Mouse (Mus musculus) kidney, embryonic 14.5 days (tissue): ENCODE results near the gene Hmga1. TPM values are rescaled to one million over a fixed set of nuclear protein-coding genes. Genes with fewer than 3 reads are reported as not detected.

Experiments used
- ATAC-seq: fragments of 200-750 bp; cut with Nextera tagmentation; 2 replicates; pipeline ENCODE4 v1.8.0; 2017; ENCODE audit warnings: moderate number of reproducible peaks, mild to moderate bottlenecking, moderate TSS enrichment, moderate library complexity; ENCODE audit not compliant: low FRiP score, low TSS enrichment
- H3K27ac ChIP-seq: fragments of 300-500 bp; sonication (generic); 2 replicates; pipeline ENCODE4 v1.5.1; 2014; ENCODE audit warnings: low read depth, mild to moderate bottlenecking, low read length, moderate library complexity, mixed read lengths
- H3K27me3 ChIP-seq: fragments of 300-500 bp; sonication (generic); 2 replicates; pipeline ENCODE4 v1.6.1; 2014; ENCODE audit warnings: mild to moderate bottlenecking, low read length; ENCODE audit not compliant: control insufficient read depth, insufficient read depth
- H3K36me3 ChIP-seq: fragments of 300-500 bp; sonication (generic); 2 replicates; pipeline ENCODE4 v1.6.1; 2014; ENCODE audit warnings: low read length, mixed read lengths; ENCODE audit not compliant: control insufficient read depth, insufficient read depth
- H3K4me1 ChIP-seq: fragments of 300-500 bp; sonication (generic); 2 replicates; pipeline ENCODE4 v1.6.1; 2014; ENCODE audit warnings: low read length, mixed read lengths; ENCODE audit not compliant: control insufficient read depth, insufficient read depth
- H3K4me2 ChIP-seq: fragments of 300-500 bp; sonication (generic); replicated peaks from 2 replicates; pipeline ENCODE4 v1.6.1; 2014; ENCODE audit warnings: low read depth, mild to moderate bottlenecking, low read length
- H3K4me3 ChIP-seq: fragments of 300-500 bp; sonication (generic); 2 replicates; pipeline ENCODE4 v1.5.1; 2014; ENCODE audit warnings: mild to moderate bottlenecking, low read length
- H3K9ac ChIP-seq: fragments of 300-500 bp; sonication (generic); 2 replicates; pipeline ENCODE4 v1.6.1; 2014; ENCODE audit warnings: low read depth, mild to moderate bottlenecking, low read length, moderate library complexity
- H3K9me3 ChIP-seq: fragments of 300-500 bp; sonication (generic); 2 replicates; pipeline ENCODE4 v1.6.1; 2016; ENCODE audit warnings: low read length; ENCODE audit not compliant: control insufficient read depth
- WGBS: fragments of 180-500 bp; shearing (Covaris S2); extraction: QIAGEN DNeasy Blood & Tissue Kit; methylation state at CpG from one replicate; pipeline ENCODE4 v1.1.7; 2014; 5-methylcytosine and 5-hydroxymethylcytosine counted together
- polyA plus RNA-seq: library from polyadenylated mRNA; unstranded; fragments of >200 nt; fragmentation: Nextera tagmentation; extraction: Ambion mirVana; gene quantifications from 2 replicates; pipeline ENCODE4 v1.2.1, GENCODE M21; 2014

Hmga1 gene
- polyA plus RNA-seq, 1 experiment from 2014 or later = 355 TPM

- 0 out of 2 replicates have a peak, but pooled peaks cover 6% of the 10 kb centered on the region for H3K4me1 ChIP-seq
- H3K27me3 ChIP-seq = no peaks in the 10 kb centered on the region
- peaks cover 3% of the 10 kb centered on the region; the same call in 1 of the 2 replicates for H3K36me3 ChIP-seq
- H3K9me3 ChIP-seq = no peaks in the 10 kb centered on the region
- H3K9ac ChIP-seq = no peak overlapping the region
- no peak overlapping the region for H3K4me3 ChIP-seq
- no peak overlapping the region for H3K27ac ChIP-seq
- no peak overlapping the region for H3K4me2 ChIP-seq
- WGBS = 81% methylated on average over 21 of the region's 21 CpGs
- ATAC-seq = no peak
Measured at GRCm38 (mm10) chr17:27603522-27604234, 47.4 kb downstream of the Hmga1 start.

GRCm38 (mm10) chr17:27609576-27609975 lies 53.3 kb downstream of the Hmga1 start:
- H3K27me3 ChIP-seq = no peaks in the 10 kb centered on the region
- no peak overlapping the region for H3K27ac ChIP-seq
- no peak overlapping the region for H3K9ac ChIP-seq
- no peaks in the 10 kb centered on the region for H3K9me3 ChIP-seq
- no peak overlapping the region for H3K4me2 ChIP-seq
- ATAC-seq = no peak
- H3K4me3 ChIP-seq = no peak overlapping the region
- 0 out of 2 replicates have a peak, but pooled peaks cover 3% of the 10 kb centered on the region for H3K36me3 ChIP-seq
- 87% methylated on average over 7 of the region's 7 CpGs for WGBS
- H3K4me1 ChIP-seq = peaks cover 10% of the 10 kb centered on the region; the same call in 1 of the 2 replicates

GRCm38 (mm10) chr17:27610679-27611518 lies 54.6 kb downstream of the Hmga1 start:
- Histone ChIP-seq H3K27me3 (no peaks in the 10 kb centered on the region), H3K4me3 (no peak overlapping the region), H3K9me3 (no peaks in the 10 kb centered on the region), H3K36me3 (0 out of 2 replicates have a peak, but pooled peaks cover 3% of the 10 kb centered on the region), H3K27ac (no peak overlapping the region), H3K4me1 (peaks cover 10% of the 10 kb centered on the region; the same call in 1 of the 2 replicates), H3K4me2 (no peak overlapping the region), H3K9ac (no peak overlapping the region)
- WGBS = 60% methylated on average over 10 of the region's 10 CpGs
- no peak for ATAC-seq

DNA sequence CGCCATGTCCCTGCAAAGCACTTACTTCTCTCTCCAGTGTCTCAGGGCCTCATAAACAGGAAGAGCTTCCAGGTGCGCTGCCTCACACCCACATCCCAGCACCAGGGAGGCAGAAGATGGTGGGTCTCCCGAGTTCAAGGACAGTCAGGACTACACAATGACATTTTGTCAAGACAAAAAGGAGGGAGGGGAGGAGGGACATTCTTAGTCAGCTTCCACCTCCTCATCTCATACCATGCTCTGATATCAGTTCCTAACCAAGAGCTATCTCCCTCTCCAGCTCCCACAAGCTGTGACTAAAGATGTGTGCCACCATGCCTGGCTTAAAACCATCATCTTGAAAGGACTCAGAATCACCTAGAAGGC lies 55.2 kb downstream of the Hmga1 start:
- no peak overlapping the region for H3K9ac ChIP-seq
- 0 out of 2 replicates have a peak, but pooled peaks cover 3% of the 10 kb centered on the region for H3K36me3 ChIP-seq
- peaks cover 10% of the 10 kb centered on the region; the same call in 1 of the 2 replicates for H3K4me1 ChIP-seq
- no peak for ATAC-seq
- H3K4me3 ChIP-seq = no peak overlapping the region
- H3K9me3 ChIP-seq = no peaks in the 10 kb centered on the region
- H3K27ac ChIP-seq = no peak overlapping the region
- WGBS = 53% methylated on average over 3 of the region's 3 CpGs
- H3K4me2 ChIP-seq = no peak overlapping the region
- no peaks in the 10 kb centered on the region for H3K27me3 ChIP-seq

GRCm38 (mm10) chr17:27611994-27612393 lies 55.7 kb downstream of the Hmga1 start:
- Histone ChIP-seq H3K4me2 (no peak overlapping the region), H3K9ac (no peak overlapping the region), H3K4me3 (no peak overlapping the region), H3K4me1 (peaks cover 10% of the 10 kb centered on the region; the same call in 1 of the 2 replicates), H3K9me3 (no peaks in the 10 kb centered on the region), H3K27ac (no peak overlapping the region), H3K27me3 (no peaks in the 10 kb centered on the region), H3K36me3 (peaks cover 3% of the 10 kb centered on the region; the same call in 1 of the 2 replicates)
- 77% methylated on average over 5 of the region's 5 CpGs for WGBS
- ATAC-seq = no peak

DNA sequence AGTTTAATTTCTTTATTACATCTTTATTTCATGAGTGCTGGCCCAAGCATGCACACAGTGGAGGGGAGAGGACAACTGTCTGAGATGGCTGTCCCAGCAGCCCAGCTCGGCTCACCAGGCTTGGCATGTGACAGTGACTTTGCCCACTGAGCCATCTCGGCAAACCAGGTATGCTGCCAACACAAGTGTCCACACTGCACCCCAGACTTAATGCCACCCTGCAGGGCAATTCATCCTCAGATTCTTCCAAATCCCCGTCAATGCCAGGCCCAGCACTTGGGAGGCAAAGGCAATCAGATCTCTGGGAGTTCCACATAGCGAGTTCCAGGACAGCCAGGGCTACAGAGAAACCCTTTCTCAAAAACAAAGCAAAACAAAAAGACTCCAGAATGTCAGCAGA lies 56.7 kb downstream of the Hmga1 start:
- H3K27me3 ChIP-seq = no peaks in the 10 kb centered on the region
- H3K36me3 ChIP-seq = peaks cover 6% of the 10 kb centered on the region; the same call in 1 of the 2 replicates

More for the DNA sequence above, 56.7 kb downstream of the Hmga1 start:
- Histone ChIP-seq H3K9ac (no peak overlapping the region), H3K4me1 (peaks cover 10% of the 10 kb centered on the region; the same call in 1 of the 2 replicates), H3K9me3 (peaks cover 6% of the 10 kb centered on the region; the same call in 1 of the 2 replicates), H3K4me3 (no peak overlapping the region), H3K4me2 (no peak overlapping the region), H3K27ac (no peak overlapping the region)
- WGBS = 82% methylated on average over 4 of the region's 4 CpGs
- no peak for ATAC-seq

Other genes with a start within 250 kb of the Hmga1 start
- gene Grm4, start 35.1 kb upstream of the Hmga1 start, polyA plus RNA-seq = 0.50 and 1.6 TPM in 2 replicates
- gene AI413582, start 9.3 kb downstream of the Hmga1 start, polyA plus RNA-seq = 17.4 and 22.3 TPM in 2 replicates
- gene Nudt3, start 67.0 kb downstream of the Hmga1 start, polyA plus RNA-seq = 32.2 and 74.9 TPM in 2 replicates
- gene RPS10-NUDT3, start 78.7 kb downstream of the Hmga1 start, polyA plus RNA-seq = not detected in 2 replicates
- 1,163 and 1,521 TPM in 2 replicates for gene Rps10, start 80.2 kb downstream of the Hmga1 start, polyA plus RNA-seq
- 1.3 and 1.7 TPM in 2 replicates for gene Pacsin1, start 99.0 kb downstream of the Hmga1 start, polyA plus RNA-seq
- 0.19 and 0.20 TPM in 2 replicates for gene Spdef, start 172.5 kb downstream of the Hmga1 start, polyA plus RNA-seq